Mouse (Mus musculus) MEL (cell line): ENCODE data around the gene Syn3. TPM values are rescaled to one million over a fixed set of nuclear protein-coding genes. Genes with fewer than 3 reads are reported as not detected.

Source experiments
- DNase-seq: peaks from one replicate; pipeline ENCODE4 v3.0.0; 2011; ENCODE audit warnings: low read depth, low spot score
- H3K27ac ChIP-seq: 2 replicates; pipeline ENCODE4 v1.5.1; 2012; ENCODE audit warnings: low read depth, mild to moderate bottlenecking, control low read depth, low read length, moderate library complexity; ENCODE audit not compliant: control insufficient read depth
- H3K27me3 ChIP-seq, 2 experiments: fragments of 150-350 bp in 1 of 2; sonication (generic) in 1 of 2; 2 replicates each; pipeline ENCODE4 v1.6.1; 2012; ENCODE audit warnings: low read length in 2 of 2, mild to moderate bottlenecking in 2 of 2, improper control_type of control experiment in 1 of 2, moderate library complexity in 1 of 2; ENCODE audit not compliant: insufficient read depth in 2 of 2, control insufficient read depth in 1 of 2
- H3K36me3 ChIP-seq, 2 experiments: 2 replicates each; pipeline ENCODE4 v1.6.1; 2012 to 2014; ENCODE audit warnings: low read length in 2 of 2, improper control_type of control experiment in 1 of 2, inconsistent platforms in 1 of 2, mild to moderate bottlenecking in 1 of 2; ENCODE audit not compliant: insufficient read depth in 2 of 2, control insufficient read depth in 1 of 2
- H3K4me1 ChIP-seq, 2 experiments: fragments of 150-350 bp in 1 of 2; sonication (generic) in 1 of 2; 2 replicates each; pipeline ENCODE4 v1.6.1; 2012; ENCODE audit warnings: low read length in 2 of 2, improper control_type of control experiment in 1 of 2, mild to moderate bottlenecking in 1 of 2; ENCODE audit not compliant: insufficient read depth in 2 of 2, control insufficient read depth in 1 of 2
- H3K4me3 ChIP-seq, 2 experiments: fragments of 150-350 bp in 1 of 2; sonication (generic) in 1 of 2; 2 replicates each; pipeline ENCODE4 v1.5.1; 2012; ENCODE audit warnings: low read depth in 2 of 2, low read length in 2 of 2, mild to moderate bottlenecking in 2 of 2, moderate library complexity in 2 of 2, control low read depth in 1 of 2, improper control_type of control experiment in 1 of 2; ENCODE audit not compliant: control insufficient read depth in 1 of 2, insufficient read depth in 1 of 2
- H3K79me2 ChIP-seq: 2 replicates; pipeline ENCODE4 v1.6.1; 2012; ENCODE audit warnings: mild to moderate bottlenecking, low read length, moderate library complexity; ENCODE audit not compliant: control insufficient read depth, poor library complexity, insufficient read depth
- H3K9ac ChIP-seq: 2 replicates; pipeline ENCODE4 v1.6.1; 2012; ENCODE audit warnings: low read depth, mild to moderate bottlenecking, control low read depth, low read length, moderate library complexity; ENCODE audit not compliant: control insufficient read depth, poor library complexity, severe bottlenecking
- H3K9me3 ChIP-seq: fragments of 150-350 bp; sonication (generic); replicated peaks from 2 replicates; pipeline ENCODE4 v1.6.1; 2012; ENCODE audit warnings: mild to moderate bottlenecking, low read length, improper control_type of control experiment, moderate library complexity; ENCODE audit not compliant: insufficient read depth
- BHLHE40 ChIP-seq: IDR thresholded peaks from 2 replicates; pipeline ENCODE4 v1.6.1; 2012; ENCODE audit warnings: low read depth, mild to moderate bottlenecking, inconsistent platforms, low read length, improper control_type of control experiment, borderline replicate concordance
- CHD1 ChIP-seq: IDR thresholded peaks from 2 replicates; pipeline ENCODE4 v1.6.1; 2012; ENCODE audit warnings: low read depth, mild to moderate bottlenecking, inconsistent platforms, low read length, improper control_type of control experiment
- ELF1 ChIP-seq: IDR thresholded peaks from 2 replicates; pipeline ENCODE4 v1.6.1; 2014; ENCODE audit warnings: low read depth, mild to moderate bottlenecking, inconsistent platforms, low read length, improper control_type of control experiment, moderate library complexity
- EP300 ChIP-seq, 2 experiments: IDR thresholded peaks; 2 replicates each; pipeline ENCODE4 v1.6.1; 2011; ENCODE audit warnings: improper control_type of control experiment in 2 of 2, low read length in 2 of 2, low read depth in 1 of 2, mild to moderate bottlenecking in 1 of 2
- ETS1 ChIP-seq: IDR thresholded peaks from 2 replicates; pipeline ENCODE4 v1.6.1; 2012; ENCODE audit warnings: low read depth, mild to moderate bottlenecking, inconsistent platforms, low read length, improper control_type of control experiment, moderate library complexity
- GATA1 ChIP-seq: IDR thresholded peaks from 2 replicates; pipeline ENCODE4 v1.6.1; 2011; ENCODE audit warnings: low read depth, low read length, improper control_type of control experiment
- HCFC1 ChIP-seq: IDR thresholded peaks from 2 replicates; pipeline ENCODE4 v1.6.1; 2012; ENCODE audit warnings: low read depth, mild to moderate bottlenecking, inconsistent platforms, low read length, improper control_type of control experiment, moderate library complexity
- KAT2A ChIP-seq: conservative IDR thresholded peaks from 2 replicates; pipeline ENCODE4 v1.6.1; 2012; ENCODE audit warnings: low read depth, low read length, improper control_type of control experiment, inconsistent platforms
- MAFK ChIP-seq: IDR thresholded peaks from 2 replicates; pipeline ENCODE4 v1.6.1; 2011; ENCODE audit warnings: low read depth, mild to moderate bottlenecking, low read length, improper control_type of control experiment, borderline replicate concordance
- MAX ChIP-seq: IDR thresholded peaks from 2 replicates; pipeline ENCODE4 v1.6.1; 2011; ENCODE audit warnings: low read length, improper control_type of control experiment
- MEF2A ChIP-seq: IDR thresholded peaks from 2 replicates; pipeline ENCODE4 v1.6.1; 2014; ENCODE audit warnings: low read depth, mild to moderate bottlenecking, inconsistent platforms, low read length, improper control_type of control experiment; ENCODE audit not compliant: poor library complexity, insufficient replicate concordance, severe bottlenecking; ENCODE audit errors: extremely low read depth
- MYB ChIP-seq: IDR thresholded peaks from 2 replicates; pipeline ENCODE4 v1.6.1; 2011; ENCODE audit warnings: mild to moderate bottlenecking, low read depth, low read length, improper control_type of control experiment
- NRF1 ChIP-seq: IDR thresholded peaks from 2 replicates; pipeline ENCODE4 v1.6.1; 2014; ENCODE audit warnings: low read depth, mild to moderate bottlenecking, inconsistent platforms, low read length, improper control_type of control experiment, moderate library complexity; ENCODE audit not compliant: poor library complexity, insufficient read depth, severe bottlenecking
- POLR2AphosphoS2 ChIP-seq: IDR thresholded peaks from 2 replicates; pipeline ENCODE4 v1.6.1; 2011; ENCODE audit warnings: low read length, improper control_type of control experiment
- RAD21 ChIP-seq: IDR thresholded peaks from 2 replicates; pipeline ENCODE4 v1.6.1; 2011; ENCODE audit warnings: mild to moderate bottlenecking, low read depth, low read length, improper control_type of control experiment
- RCOR1 ChIP-seq: IDR thresholded peaks from 2 replicates; pipeline ENCODE4 v1.6.1; 2012; ENCODE audit warnings: low read depth, mild to moderate bottlenecking, inconsistent platforms, low read length, improper control_type of control experiment
- SIN3A ChIP-seq: IDR thresholded peaks from 2 replicates; pipeline ENCODE4 v1.6.1; 2012; ENCODE audit warnings: low read length, improper control_type of control experiment, inconsistent platforms
- TBP ChIP-seq: IDR thresholded peaks from 2 replicates; pipeline ENCODE4 v1.8.0; 2011; ENCODE audit warnings: low read depth, low read length, improper control_type of control experiment
- TCF12 ChIP-seq: IDR thresholded peaks from 2 replicates; pipeline ENCODE4 v1.6.1; 2014; ENCODE audit warnings: low read depth, mild to moderate bottlenecking, inconsistent platforms, low read length, improper control_type of control experiment, moderate library complexity
- UBTF ChIP-seq: IDR thresholded peaks from 2 replicates; pipeline ENCODE4 v1.6.1; 2012; ENCODE audit warnings: low read depth, mild to moderate bottlenecking, inconsistent platforms, low read length, improper control_type of control experiment, moderate library complexity, borderline replicate concordance; ENCODE audit not compliant: insufficient read depth
- USF1 ChIP-seq: IDR thresholded peaks from 2 replicates; pipeline ENCODE4 v1.6.1; 2014; ENCODE audit warnings: low read depth, mild to moderate bottlenecking, inconsistent platforms, low read length, improper control_type of control experiment, moderate library complexity
- USF2 ChIP-seq, 2 experiments: IDR thresholded peaks; 2 replicates each; pipeline ENCODE4 v1.6.1; 2011 to 2012; ENCODE audit warnings: improper control_type of control experiment in 2 of 2, low read length in 2 of 2, borderline replicate concordance in 1 of 2, inconsistent platforms in 1 of 2, low read depth in 1 of 2, mild to moderate bottlenecking in 1 of 2; ENCODE audit not compliant: insufficient read depth in 1 of 2
- ZKSCAN1 ChIP-seq: IDR thresholded peaks from 2 replicates; pipeline ENCODE4 v1.6.1; 2012; ENCODE audit warnings: low read depth, mild to moderate bottlenecking, inconsistent platforms, low read length, improper control_type of control experiment, moderate library complexity
- ZNF384 ChIP-seq: IDR thresholded peaks from 2 replicates; pipeline ENCODE4 v1.6.1; 2012; ENCODE audit warnings: low read depth, mild to moderate bottlenecking, inconsistent platforms, low read length, improper control_type of control experiment
- polyA plus RNA-seq, 2 experiments: library from polyadenylated mRNA; stranded (reverse) in 1 of 2; unstranded in 1 of 2; fragments of >175 nt in 1 of 2; fragments of >200 nt in 1 of 2; gene quantifications; 2 replicates each; pipeline versions ENCODE4 v1.2.1 to v1.2.4; 2012; ENCODE audit warnings: low replicate concordance in 2 of 2, low read depth in 1 of 2; ENCODE audit not compliant: insufficient read length in 2 of 2, insufficient read depth in 1 of 2, missing spikeins in 1 of 2
- total RNA-seq: library from RNA; depleted of rRNA; stranded (reverse); fragments of 300-350 nt; gene quantifications from 2 replicates; pipeline ENCODE4 v1.2.3, GENCODE M21; 2012

Gene Syn3
- total and polyA plus RNA-seq, 3 experiments = 0.06 TPM; not detected in 2

DNA sequence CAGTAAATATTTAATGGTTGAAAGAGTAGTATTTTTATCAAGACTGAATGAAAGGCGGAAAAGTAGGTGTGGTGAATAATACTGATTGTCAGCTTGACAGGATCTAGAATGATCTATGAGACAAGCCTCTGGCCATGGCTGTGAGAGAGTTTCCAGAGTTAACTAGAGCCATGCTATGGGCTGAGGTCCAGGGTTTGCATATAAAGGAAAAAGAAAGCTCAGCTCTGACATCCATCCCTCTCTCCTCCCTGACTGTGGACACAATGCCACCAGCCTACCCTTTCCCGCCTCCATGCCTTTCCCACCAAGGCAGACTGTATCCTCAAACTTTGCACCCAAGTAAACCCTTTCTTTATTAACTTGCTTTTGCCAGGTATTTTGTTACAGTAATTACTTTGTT is 124.6 kb downstream of the Syn3 start:
- no peak overlapping the region for H3K9ac ChIP-seq
- H3K4me1 ChIP-seq = no peaks in the 10 kb centered on the region
- H3K27me3 ChIP-seq = no peaks in the 10 kb centered on the region
- no peaks in the 10 kb centered on the region for H3K36me3 ChIP-seq
- no peak for DNase-seq
- TF ChIP-seq ETS1 = no peak
- no peak for TF ChIP-seq CHD1
- TF ChIP-seq TCF12 = no peak
- no peak for TF ChIP-seq USF1
- TF ChIP-seq NRF1 = no peak
- no peak for TF ChIP-seq GATA1
- no peak for TF ChIP-seq USF2 (IDR thresholded peaks at IDR 0.05; ENCODE audit: borderline replicate concordance in 1 of 2, insufficient read depth in 1 of 2, low read depth in 1 of 2, low read length in 2 of 2)
- TF ChIP-seq MEF2A = no peak
- no peak for TF ChIP-seq KAT2A
- TF ChIP-seq ELF1 = no peak
- TF ChIP-seq MAX = no peak
- no peak for TF ChIP-seq UBTF
- TF ChIP-seq EP300 (IDR thresholded peaks at IDR 0.05; ENCODE audit: low read depth in 1 of 2, low read length in 2 of 2) = no peak
- TF ChIP-seq BHLHE40 = no peak
- no peak for TF ChIP-seq RAD21
- TF ChIP-seq ZNF384 = no peak
- TF ChIP-seq SIN3A = no peak
- TF ChIP-seq RCOR1 = no peak
- TF ChIP-seq ZKSCAN1 = no peak
- H3K4me3 ChIP-seq = no peak overlapping the region
- no peaks in the 10 kb centered on the region for H3K9me3 ChIP-seq
- H3K27ac ChIP-seq = no peak overlapping the region
- no peaks in the 10 kb centered on the region for H3K79me2 ChIP-seq

DNA sequence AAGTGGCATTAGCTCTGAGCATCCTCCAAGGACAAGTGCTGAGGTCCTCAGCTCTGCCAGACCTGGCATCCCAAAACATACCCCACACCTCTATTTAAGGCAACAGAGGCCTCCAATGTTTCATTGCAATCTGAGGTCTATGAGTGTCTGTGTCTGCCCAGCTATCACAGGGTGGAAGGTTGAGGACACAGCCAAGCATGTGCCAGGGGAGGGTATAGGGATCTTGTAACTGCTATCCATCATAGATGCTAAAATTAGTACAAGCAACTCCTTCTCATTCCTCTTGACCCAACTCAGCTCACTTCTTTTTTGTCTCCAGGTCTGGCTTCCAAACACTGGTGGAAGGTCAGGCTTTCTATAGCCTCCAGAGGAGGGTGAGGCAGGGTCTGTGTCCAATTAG is 127.1 kb downstream of the Syn3 start:
- no peak for DNase-seq
- Histone ChIP-seq H3K79me2 (no peaks in the 10 kb centered on the region), H3K36me3 (no peaks in the 10 kb centered on the region), H3K9me3 (no peaks in the 10 kb centered on the region), H3K4me3 (no peak overlapping the region), H3K9ac (no peak overlapping the region), H3K27me3 (no peaks in the 10 kb centered on the region), H3K4me1 (no peaks in the 10 kb centered on the region), H3K27ac (no peak overlapping the region)
- no peak for TF ChIP-seq CHD1
- no peak for TF ChIP-seq ZKSCAN1
- no peak for TF ChIP-seq USF1
- no peak for TF ChIP-seq USF2 (IDR thresholded peaks at IDR 0.05; ENCODE audit: borderline replicate concordance in 1 of 2, insufficient read depth in 1 of 2, low read depth in 1 of 2, low read length in 2 of 2)
- TF ChIP-seq ETS1 = no peak
- TF ChIP-seq TCF12 = no peak
- TF ChIP-seq BHLHE40 = no peak
- TF ChIP-seq POLR2AphosphoS2 = no peak
- TF ChIP-seq MYB = no peak
- TF ChIP-seq HCFC1 = no peak
- TF ChIP-seq MAX = no peak
- no peak for TF ChIP-seq MAFK
- no peak for TF ChIP-seq TBP
